Mouse (Mus musculus) bone marrow macrophage, adult 2 months (primary cell): ENCODE data around the gene Chst8.

Experiments
- CTCF ChIP-seq: IDR thresholded peaks from 2 replicates; pipeline ENCODE4 v1.5.1; 2012; ENCODE audit warnings: low read depth, mild to moderate bottlenecking, low read length, moderate library complexity
- POLR2A ChIP-seq: IDR thresholded peaks from 2 replicates; pipeline ENCODE4 v1.6.1; 2012; ENCODE audit warnings: mild to moderate bottlenecking, low read depth, low read length, borderline replicate concordance

GRCm38 (mm10) chr7:34838749-34839148 is 26.2 kb upstream of the Chst8 start:
- no peak for TF ChIP-seq CTCF
- TF ChIP-seq POLR2A = no peak
